Mouse (Mus musculus): Measurements from ENCODE around the gene Armh1. TPM values are rescaled to one million over a fixed set of nuclear protein-coding genes. Genes with fewer than 3 reads are reported as not detected.

Gene Armh1
- polyA plus RNA-seq (2015; fragmentation: Nextera tagmentation; extraction: Ambion mirVana): 1.4 and 1.5 TPM in 2 replicates

DNA sequence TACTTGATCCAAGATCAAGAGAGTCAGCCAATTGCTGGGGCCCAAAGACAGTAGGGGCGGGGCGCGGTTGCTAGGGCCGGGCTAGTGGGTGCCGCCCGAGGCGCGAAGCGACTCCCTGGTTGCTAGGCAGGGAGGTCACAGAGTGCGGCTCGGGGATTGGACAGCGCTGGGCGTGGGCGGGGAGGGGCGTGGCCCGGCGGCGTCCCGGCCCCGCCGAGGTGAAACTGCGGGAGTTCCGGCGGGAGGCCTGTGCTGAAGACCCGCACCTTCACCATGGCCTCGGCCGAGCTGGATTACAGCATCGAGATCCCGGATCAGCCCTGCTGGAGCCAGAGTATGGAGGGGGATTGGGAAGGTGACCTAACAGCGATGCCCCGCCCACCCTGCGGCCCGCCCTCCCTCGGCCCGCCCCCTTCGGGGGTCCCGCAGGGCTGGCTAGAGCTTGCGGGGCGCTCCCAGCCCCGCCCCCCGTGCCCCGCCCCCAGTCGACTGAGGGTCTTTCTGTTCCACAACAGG is at the start of gene Armh1, which contains the start of gene Tmem53:
Gene Armh1 (minus strand): TSS at position 325 of the 516 bp plus-strand sequence.
Gene Tmem53 (plus strand): TSS at position 151 of the 516 bp plus-strand sequence.
- Histone ChIP-seq H3K27ac (replicated peaks) (peak within 1 kb of the TSS; percentile 74), H3K4me1 (peaks cover 20% of the 10 kb centered on the region), H3K36me3 (no peaks in the 10 kb centered on the region), H3K9ac (replicated peaks) (peak within 1 kb of the TSS; percentile 54), H3K4me3 (replicated peaks) (peak within 1 kb of the TSS; percentile 66), H3K9me3 (replicated peaks) (no peaks in the 10 kb centered on the region), H3K4me2 (peak within 1 kb of the TSS; percentile 74), H3K27me3 (replicated peaks) (0 out of 2 replicates have a peak, but pooled peaks cover 4% of the 10 kb centered on the region)
- WGBS: under 1% methylated on average over 43 of the region's 43 CpGs
- peak; percentile 96 for ATAC-seq (ENCODE audit: low FRiP score)

DNA sequence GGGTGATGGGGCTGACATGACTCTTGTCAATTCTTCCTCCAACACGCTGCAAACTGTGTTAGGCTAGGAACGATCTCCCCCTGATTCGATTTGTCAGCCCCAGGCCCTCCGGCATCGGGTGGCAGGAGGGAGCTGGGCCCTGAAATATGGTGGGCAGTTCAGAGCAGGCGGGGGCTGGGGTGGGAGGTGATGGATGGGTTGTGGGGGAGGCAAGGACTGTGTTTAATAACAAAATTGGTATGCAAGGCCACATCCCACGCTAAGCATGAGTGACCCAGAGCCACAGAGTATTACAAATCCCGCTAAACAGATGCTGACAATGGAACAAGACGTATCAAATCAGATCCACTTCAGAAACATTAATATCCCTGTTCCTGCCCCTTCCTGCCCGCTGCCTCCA is 48.0 kb upstream of the Armh1 start:
- no peaks in the 10 kb centered on the region for H3K9me3 ChIP-seq (replicated peaks)
- no peak overlapping the region for H3K4me2 ChIP-seq
- H3K27ac ChIP-seq (replicated peaks): no peak overlapping the region
- peaks cover 37% of the 10 kb centered on the region for H3K4me1 ChIP-seq
- H3K4me3 ChIP-seq (replicated peaks): no peak overlapping the region
- ATAC-seq (ENCODE audit: low FRiP score): no peak
- H3K9ac ChIP-seq (replicated peaks): no peak overlapping the region
- WGBS: 49% methylated on average over 10 of the region's 10 CpGs
- peaks cover 49% of the 10 kb centered on the region for H3K27me3 ChIP-seq (replicated peaks)
- no peaks in the 10 kb centered on the region for H3K36me3 ChIP-seq

DNA sequence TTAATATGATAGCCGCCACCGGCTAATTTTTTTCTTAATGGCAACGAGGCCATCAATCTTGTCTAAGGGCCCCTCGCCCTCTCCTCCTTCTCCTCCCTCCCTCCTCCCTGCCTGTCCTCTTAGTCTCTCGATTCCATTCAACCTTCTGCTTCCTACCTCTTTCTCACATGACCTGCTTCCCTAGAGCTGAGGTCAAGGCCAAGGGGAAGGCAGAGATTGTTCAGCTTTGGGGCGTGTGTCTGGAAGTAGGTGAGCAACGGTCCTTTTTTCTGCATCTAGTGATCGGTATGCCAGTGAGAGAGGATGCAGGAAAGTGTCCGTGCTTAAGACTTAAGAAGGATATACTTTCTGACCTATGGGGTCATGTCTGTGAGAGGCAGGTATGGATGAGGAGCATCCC is 45.9 kb upstream of the Armh1 start:
- Histone ChIP-seq H3K4me2 (no peak overlapping the region), H3K36me3 (no peaks in the 10 kb centered on the region), H3K9me3 (replicated peaks) (no peaks in the 10 kb centered on the region), H3K27ac (replicated peaks) (no peak overlapping the region), H3K27me3 (replicated peaks) (peaks cover 36% of the 10 kb centered on the region), H3K4me3 (replicated peaks) (no peak overlapping the region), H3K4me1 (peaks cover 19% of the 10 kb centered on the region), H3K9ac (replicated peaks) (no peak overlapping the region)
- ATAC-seq (ENCODE audit: low FRiP score): no peak
- WGBS: 63% methylated on average over 9 of the region's 9 CpGs

DNA sequence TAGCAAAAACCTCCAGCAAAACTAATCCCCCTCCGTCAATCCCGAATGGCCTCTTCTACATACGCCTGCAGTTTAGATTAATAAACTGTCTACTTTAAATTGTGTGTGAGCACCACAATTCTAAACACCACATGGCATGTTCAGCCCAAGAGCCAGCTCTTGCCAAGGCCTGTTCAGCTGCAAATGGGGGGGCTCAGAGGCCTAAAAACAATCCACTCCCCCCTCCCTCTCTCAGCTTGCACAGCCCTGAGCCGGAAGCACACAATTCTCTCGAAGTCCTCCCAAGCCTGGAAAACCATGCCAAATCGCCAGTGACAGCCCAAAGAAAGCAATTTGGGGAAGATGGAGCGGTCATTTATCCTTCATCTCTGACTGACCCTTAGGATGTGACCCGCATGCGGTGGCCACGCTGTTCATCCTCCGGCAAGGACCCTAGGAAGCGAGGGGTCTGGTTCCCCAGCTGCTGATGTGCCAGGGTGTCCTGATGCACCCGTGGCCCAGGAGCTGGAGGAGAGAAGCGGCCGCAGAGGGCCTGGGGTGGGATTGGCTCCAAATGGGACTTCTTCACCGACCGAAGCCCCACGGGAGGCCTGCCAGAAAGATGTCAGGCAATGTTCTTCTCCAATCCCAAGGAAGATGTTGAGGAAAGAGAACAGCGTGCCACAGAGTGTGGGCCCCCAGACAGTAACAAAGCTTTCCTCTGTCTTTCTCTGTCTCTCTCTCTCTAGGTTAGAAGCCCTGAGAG is 45.1 kb upstream of the Armh1 start:
- Histone ChIP-seq H3K9ac (replicated peaks) (no peak overlapping the region), H3K4me1 (peaks cover 11% of the 10 kb centered on the region), H3K4me3 (replicated peaks) (no peak overlapping the region), H3K36me3 (no peaks in the 10 kb centered on the region), H3K27me3 (replicated peaks) (peaks cover 30% of the 10 kb centered on the region), H3K9me3 (replicated peaks) (no peaks in the 10 kb centered on the region), H3K27ac (replicated peaks) (no peak overlapping the region), H3K4me2 (no peak overlapping the region)
- ATAC-seq (ENCODE audit: low FRiP score): no peak
- WGBS: 65% methylated on average over 19 of the region's 19 CpGs

DNA sequence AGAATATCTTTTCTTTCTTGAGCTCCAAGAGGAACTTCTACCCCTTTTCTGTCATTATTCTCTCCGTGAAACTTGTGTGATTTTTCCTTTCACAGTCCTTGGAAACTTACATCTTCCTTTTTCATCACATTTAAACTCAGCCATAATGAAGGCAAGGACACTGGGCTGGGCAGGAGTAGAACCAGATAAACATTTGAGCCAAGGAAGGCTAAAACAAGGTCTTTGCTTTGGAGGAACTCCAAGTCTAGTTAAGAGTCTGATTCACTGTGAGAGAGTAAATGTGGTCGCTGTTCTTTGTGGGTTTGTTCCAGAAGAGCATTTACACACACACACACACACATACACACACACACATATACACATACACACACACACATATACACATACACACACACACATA is 39.8 kb upstream of the Armh1 start:
- H3K4me1 ChIP-seq: peaks cover 21% of the 10 kb centered on the region
- no peak overlapping the region for H3K4me2 ChIP-seq
- 0 out of 2 replicates have a peak, but pooled peaks cover 8% of the 10 kb centered on the region for H3K27me3 ChIP-seq (replicated peaks)
- no peaks in the 10 kb centered on the region for H3K9me3 ChIP-seq (replicated peaks)
- no peak overlapping the region for H3K4me3 ChIP-seq (replicated peaks)
- ATAC-seq (ENCODE audit: low FRiP score): no peak
- no peak overlapping the region for H3K27ac ChIP-seq (replicated peaks)
- no peak overlapping the region for H3K9ac ChIP-seq (replicated peaks)
- WGBS: 84% methylated on average over 2 of the region's 2 CpGs
- no peaks in the 10 kb centered on the region for H3K36me3 ChIP-seq

DNA sequence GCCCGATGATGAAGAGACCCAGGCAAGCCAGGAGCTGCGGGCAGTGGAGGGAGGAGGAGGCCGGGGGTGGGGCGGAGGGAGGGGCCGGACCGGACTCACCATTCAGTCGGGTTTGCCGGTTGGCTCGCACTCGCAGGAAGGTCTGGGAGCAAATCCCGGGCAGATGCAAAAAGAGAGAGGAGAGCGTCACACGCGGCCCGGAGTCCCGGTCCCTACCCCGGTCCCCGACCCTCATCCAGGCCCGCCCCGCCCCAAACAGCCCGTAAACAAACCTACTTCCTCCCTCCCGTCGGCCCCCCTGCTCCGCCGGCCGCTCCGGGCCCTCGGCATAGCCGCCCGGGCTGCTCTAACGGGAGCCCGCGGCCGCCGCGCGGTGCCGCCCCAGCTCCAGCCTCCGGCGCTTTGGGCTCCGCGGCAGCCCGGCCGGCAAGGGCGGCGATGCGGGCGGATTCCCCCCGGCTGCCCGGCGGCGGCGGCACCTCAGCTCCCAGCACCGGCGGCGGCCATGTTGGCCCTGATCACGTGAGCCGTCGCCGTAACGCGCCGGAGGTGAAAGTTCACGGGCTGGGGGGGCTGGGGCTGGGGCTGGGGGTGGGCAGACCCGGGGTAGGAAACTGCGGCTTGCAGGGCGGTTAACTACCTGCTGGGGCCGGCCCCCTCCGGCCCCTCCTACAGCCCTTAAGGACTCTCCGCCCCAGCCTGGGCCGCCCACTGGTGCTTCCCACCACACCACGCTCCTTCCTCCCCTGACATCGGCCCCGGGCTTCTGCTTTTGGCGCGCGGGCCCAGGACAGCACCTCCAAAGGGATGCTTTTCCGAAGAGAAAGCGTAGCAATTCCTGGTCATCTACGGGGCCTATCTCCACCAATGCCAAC is 37.2 kb upstream of the Armh1 start:
- H3K27me3 ChIP-seq (replicated peaks): 0 out of 2 replicates have a peak, but pooled peaks cover 7% of the 10 kb centered on the region
- under 1% methylated on average over 62 of the region's 80 CpGs for WGBS

DNA sequence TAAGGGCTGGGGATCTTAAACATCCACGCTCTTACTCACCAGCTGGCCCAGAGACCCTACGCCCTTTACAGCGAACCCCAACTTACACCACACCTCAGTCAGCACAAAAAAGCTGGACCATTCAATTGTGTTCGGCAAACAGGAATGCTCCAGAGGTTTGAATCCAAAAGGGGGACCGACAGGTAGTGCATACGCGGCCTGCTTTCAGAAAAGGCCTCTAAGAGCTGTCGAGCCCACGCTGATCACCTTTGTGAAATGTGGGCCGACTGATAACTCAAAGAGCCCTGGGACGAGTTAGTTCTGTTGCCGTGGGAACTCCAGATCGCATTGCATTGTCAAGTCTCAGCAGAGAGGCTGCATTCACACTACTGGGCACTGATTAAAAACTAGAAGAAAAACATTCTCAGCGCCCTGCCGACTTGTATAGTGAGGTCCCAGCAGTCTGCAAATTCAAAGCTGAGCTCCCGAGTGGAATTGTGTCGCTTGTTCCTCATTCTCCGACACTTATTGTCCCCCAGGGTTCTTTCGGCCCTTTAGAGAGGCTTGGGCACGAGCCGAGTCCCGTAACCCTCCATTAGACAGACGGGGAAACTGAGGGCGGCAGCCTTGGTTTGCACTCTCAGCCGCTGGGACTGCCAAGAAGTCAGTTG is 36.5 kb upstream of the Armh1 start:
- Histone ChIP-seq H3K9me3 (replicated peaks) (no peaks in the 10 kb centered on the region), H3K9ac (replicated peaks) (peak overlapping the region; percentile 65), H3K4me2 (peak overlapping the region; percentile 69), H3K27me3 (replicated peaks) (0 out of 2 replicates have a peak, but pooled peaks cover 7% of the 10 kb centered on the region), H3K27ac (replicated peaks) (peak overlapping the region; percentile 90), H3K4me3 (replicated peaks) (peak overlapping the region; percentile 64), H3K4me1 (peaks cover 44% of the 10 kb centered on the region), H3K36me3 (peaks cover 28% of the 10 kb centered on the region; the same call in 1 of the 2 replicates)
- 18% methylated on average over 25 of the region's 25 CpGs for WGBS
- ATAC-seq (ENCODE audit: low FRiP score): peak; percentile 7; the same call in 1 of the 2 replicates

More for the DNA sequence above, 37.2 kb upstream of the Armh1 start:
- peaks cover 25% of the 10 kb centered on the region; the same call in 1 of the 2 replicates for H3K36me3 ChIP-seq
- peaks cover 36% of the 10 kb centered on the region for H3K4me1 ChIP-seq
- H3K27ac ChIP-seq (replicated peaks): peak overlapping the region; percentile 90
- H3K9ac ChIP-seq (replicated peaks): peak overlapping the region; percentile 65
- H3K9me3 ChIP-seq (replicated peaks): no peaks in the 10 kb centered on the region
- peak overlapping the region; percentile 64 for H3K4me3 ChIP-seq (replicated peaks)
- ATAC-seq (ENCODE audit: low FRiP score): peak; percentile 87
- peak overlapping the region; percentile 69 for H3K4me2 ChIP-seq

DNA sequence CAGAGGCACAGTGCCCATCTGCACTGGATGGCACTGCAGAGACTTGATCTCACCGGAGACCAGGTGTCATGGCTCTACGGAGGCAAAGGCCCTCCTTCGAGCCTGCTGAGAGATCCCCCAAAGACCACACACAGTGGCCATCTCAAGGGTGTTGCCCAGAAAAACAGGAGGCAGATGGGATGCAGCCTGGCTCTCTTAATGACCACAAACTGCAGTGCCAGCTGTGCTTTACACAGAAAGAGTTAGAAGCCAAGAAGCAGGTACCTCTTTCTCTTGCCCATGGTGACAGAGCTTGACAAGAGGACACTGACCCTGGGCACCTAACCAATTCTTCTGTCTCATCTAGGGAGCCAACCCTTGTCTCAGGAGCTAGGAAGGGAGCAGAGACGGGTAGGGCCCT is 32.4 kb upstream of the Armh1 start:
- peaks cover 28% of the 10 kb centered on the region; the same call in 1 of the 2 replicates for H3K36me3 ChIP-seq

DNA sequence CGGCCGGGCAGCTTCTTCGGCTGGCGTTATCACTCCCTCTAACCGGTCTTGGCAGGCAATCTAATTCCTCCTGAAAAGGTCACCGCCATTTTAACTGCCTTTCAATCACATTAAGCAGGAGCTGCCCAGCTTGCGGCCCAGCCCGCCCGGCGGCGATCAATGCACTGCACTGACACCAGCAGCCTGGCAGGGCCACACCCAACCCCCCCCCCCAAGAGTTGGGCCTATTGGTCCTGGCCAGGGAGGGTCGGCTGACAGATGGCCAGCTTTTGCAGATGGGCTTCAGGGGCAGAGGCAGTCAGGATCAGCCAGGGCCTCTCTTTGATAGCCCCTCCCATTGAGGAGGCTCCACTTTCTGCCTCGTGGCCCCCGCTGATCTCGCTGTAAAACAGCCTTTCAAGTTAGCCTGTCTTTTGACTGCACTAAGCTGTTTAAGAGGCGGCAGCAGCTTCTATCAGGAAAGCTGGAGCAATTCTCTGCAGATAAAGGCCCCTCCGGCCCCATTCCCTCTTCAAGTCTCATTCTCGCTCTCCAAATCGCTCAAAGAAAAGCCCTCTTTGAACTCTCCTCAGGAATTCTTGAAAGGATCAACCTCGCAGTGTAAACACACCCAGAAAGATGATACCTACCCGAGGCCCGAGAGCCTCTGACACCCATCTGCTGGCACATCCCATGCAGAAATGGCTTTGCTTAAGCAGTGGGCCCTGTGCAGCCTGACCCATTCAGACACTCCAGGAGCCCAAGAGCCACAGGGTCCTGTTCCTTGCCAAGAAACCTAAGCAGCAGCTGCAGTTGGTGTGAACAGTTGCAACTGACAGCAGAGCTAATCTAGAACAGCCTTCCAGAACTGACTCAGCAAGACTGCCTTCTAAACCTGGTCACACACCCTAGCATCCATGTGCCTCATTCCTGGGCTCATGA is 31.6 kb upstream of the Armh1 start:
- peaks cover 28% of the 10 kb centered on the region; the same call in 1 of the 2 replicates for H3K36me3 ChIP-seq
- peaks cover 75% of the 10 kb centered on the region for H3K4me1 ChIP-seq
- no peaks in the 10 kb centered on the region for H3K9me3 ChIP-seq (replicated peaks)
- WGBS: 14% methylated on average over 22 of the region's 22 CpGs
- H3K27me3 ChIP-seq (replicated peaks): 0 out of 2 replicates have a peak, but pooled peaks cover 7% of the 10 kb centered on the region
- no peak overlapping the region for H3K9ac ChIP-seq (replicated peaks)
- H3K4me2 ChIP-seq: no peak overlapping the region
- no peak for ATAC-seq (ENCODE audit: low FRiP score)
- no peak overlapping the region for H3K4me3 ChIP-seq (replicated peaks)
- peak overlapping the region; percentile 51 for H3K27ac ChIP-seq (replicated peaks)

More for the DNA sequence above, 32.4 kb upstream of the Armh1 start:
- Histone ChIP-seq H3K9me3 (replicated peaks) (no peaks in the 10 kb centered on the region), H3K9ac (replicated peaks) (0 out of 2 replicates have a peak overlapping the region, but pooled peaks have one; percentile 14), H3K27ac (replicated peaks) (no peak overlapping the region), H3K4me3 (replicated peaks) (no peak overlapping the region), H3K4me2 (no peak overlapping the region), H3K4me1 (peaks cover 71% of the 10 kb centered on the region), H3K27me3 (replicated peaks) (0 out of 2 replicates have a peak, but pooled peaks cover 7% of the 10 kb centered on the region)
- ATAC-seq (ENCODE audit: low FRiP score): no peak
- 12% methylated on average over 4 of the region's 4 CpGs for WGBS
